Mouse (Mus musculus) small intestine, adult 2 months (tissue): ENCODE results near the gene Myo5a.

Experiments
- CTCF ChIP-seq: fragments of 200-500 bp; IDR thresholded peaks from 2 replicates; pipeline ENCODE4 v1.5.1; 2012; ENCODE audit warnings: low read depth, mild to moderate bottlenecking, control low read depth, inconsistent platforms, low read length, moderate library complexity, mixed read lengths; ENCODE audit not compliant: insufficient replicate concordance, insufficient read length; ENCODE audit errors: extremely low read depth
- POLR2A ChIP-seq: fragments of 200-500 bp; IDR thresholded peaks from 2 replicates; pipeline ENCODE4 v1.6.1; 2012; ENCODE audit warnings: low read depth, mild to moderate bottlenecking, control low read depth, inconsistent platforms, low read length, moderate library complexity

DNA sequence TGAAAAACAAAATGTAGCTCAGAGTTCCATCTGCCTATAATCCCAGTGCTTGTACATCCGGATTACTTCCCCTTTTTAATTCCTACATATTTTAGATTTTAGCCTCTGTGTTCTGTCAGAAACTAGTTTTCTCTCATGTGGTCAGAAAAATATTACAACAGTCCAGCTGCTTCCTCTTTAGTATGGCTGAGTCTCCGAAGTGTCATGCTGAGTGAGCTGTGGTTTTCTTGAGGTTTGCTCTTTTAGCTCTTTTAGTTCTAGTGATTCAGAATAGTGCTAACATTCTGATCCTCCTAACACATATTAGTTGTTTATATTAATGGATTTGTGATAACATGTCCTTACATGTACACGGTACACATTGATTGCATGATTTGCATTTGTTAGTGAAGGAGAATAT is 23.9 kb downstream of the Myo5a start:
- TF ChIP-seq POLR2A (no peak), CTCF (no peak)
